Mouse (Mus musculus) heart, adult 2 months (tissue): ENCODE measurements at regions not wholly inside any gene's neighbourhood (a gene's known extent, or its start where the extent isn't known, plus 50 kb on each side); places are given as distances from the start of the nearest gene placed in this dataset.

ENCODE experiments used
- DNase-seq, 2 experiments: peaks; one replicate each; pipeline ENCODE4 v3.0.0; 2021
- H3K27ac ChIP-seq: fragments of 200-600 bp; 2 replicates; pipeline ENCODE4 v1.8.1; 2022
- H3K27me3 ChIP-seq: fragments of 200-500 bp; 2 replicates; pipeline ENCODE4 v1.6.1; 2012; ENCODE audit warnings: mild to moderate bottlenecking, low read length, inconsistent platforms, mixed read lengths; ENCODE audit not compliant: control insufficient read depth, insufficient read depth
- H3K36me3 ChIP-seq: fragments of 200-500 bp; 2 replicates; pipeline ENCODE4 v1.6.1; 2012; ENCODE audit warnings: low read length, inconsistent platforms; ENCODE audit not compliant: control insufficient read depth, insufficient read depth
- H3K4me1 ChIP-seq: fragments of 200-500 bp; 2 replicates; pipeline ENCODE4 v1.6.1; 2011; ENCODE audit warnings: low read length; ENCODE audit not compliant: control insufficient read depth, insufficient read depth
- H3K4me3 ChIP-seq: fragments of 200-600 bp; 2 replicates; pipeline ENCODE4 v1.8.1; 2022
- H3K79me2 ChIP-seq: fragments of 200-500 bp; replicated peaks from 2 replicates; pipeline ENCODE4 v1.6.1; 2012; ENCODE audit warnings: mild to moderate bottlenecking, inconsistent platforms, low read length, moderate library complexity, mixed read lengths; ENCODE audit not compliant: control insufficient read depth, insufficient read depth
- H3K9ac ChIP-seq: fragments of 200-500 bp; 2 replicates; pipeline ENCODE4 v1.6.1; 2012; ENCODE audit warnings: low read depth, mild to moderate bottlenecking, control low read depth, inconsistent platforms, low read length, mixed read lengths
- CTCF ChIP-seq: fragments of 200-600 bp; IDR thresholded peaks from 2 replicates; pipeline ENCODE4 v1.8.1; 2022; ENCODE audit warnings: antibody characterized with exemption, mild to moderate bottlenecking, moderate library complexity
- EP300 ChIP-seq: fragments of 200-500 bp; IDR thresholded peaks from 2 replicates; pipeline ENCODE4 v1.6.1; 2011; ENCODE audit warnings: low read depth, low read length, control low read depth; ENCODE audit not compliant: insufficient read depth
- POLR2A ChIP-seq: fragments of 200-500 bp; IDR thresholded peaks from 2 replicates; pipeline ENCODE4 v1.6.1; 2011; ENCODE audit warnings: mild to moderate bottlenecking, low read depth, low read length, control low read depth; ENCODE audit not compliant: insufficient read depth
- WGBS: fragments of 180-500 bp; shearing (Covaris S2); methylation state at CpG from one replicate; pipeline ENCODE4 v1.1.7; 2018; 5-methylcytosine and 5-hydroxymethylcytosine counted together
- intact Hi-C: fragments of 180-260 bp; cut with DNase I; formaldehyde crosslinking; loops from one replicate; pipeline ENCODE4 v1.15.1; 2025

DNA sequence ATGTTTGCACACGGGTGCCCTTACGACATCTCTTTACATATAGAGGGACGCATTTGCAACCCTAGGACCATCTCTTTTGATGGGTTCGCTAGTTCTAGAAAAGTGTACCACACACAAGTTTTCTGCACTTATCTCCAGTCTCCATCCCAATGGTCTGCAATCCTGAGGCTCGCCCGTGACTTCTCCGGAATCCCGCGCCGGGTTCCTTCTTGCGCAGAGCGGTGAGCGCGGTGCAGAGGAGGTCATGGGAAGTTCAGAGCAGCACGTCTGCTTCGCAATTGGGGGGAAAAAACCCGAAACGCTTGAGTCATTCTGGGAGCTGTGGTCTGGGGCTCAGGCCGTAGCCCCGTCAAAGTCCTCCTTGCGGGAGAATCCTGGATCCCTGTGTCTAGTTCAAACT lies 82.0 kb downstream of the Kcnrg start:
- no peaks in the 10 kb centered on the region for H3K79me2 ChIP-seq
- no peaks in the 10 kb centered on the region for H3K36me3 ChIP-seq
- DNase-seq = no peak
- H3K9ac ChIP-seq = no peak overlapping the region
- no peak overlapping the region for H3K4me3 ChIP-seq
- H3K4me1 ChIP-seq = 0 out of 2 replicates have a peak, but pooled peaks cover 2% of the 10 kb centered on the region
- TF ChIP-seq EP300 (no peak), POLR2A (no peak), CTCF (no peak)
- 29% methylated on average over 21 of the region's 21 CpGs for whole genome bisulfite sequencing
- no peak overlapping the region for H3K27ac ChIP-seq
- intact Hi-C loops = loop anchor here (10.0 kb wide), 2 partner anchors 486 to 646 kb away; no protein-coding TSS in a partner anchor
- H3K27me3 ChIP-seq = peaks cover 7% of the 10 kb centered on the region

DNA sequence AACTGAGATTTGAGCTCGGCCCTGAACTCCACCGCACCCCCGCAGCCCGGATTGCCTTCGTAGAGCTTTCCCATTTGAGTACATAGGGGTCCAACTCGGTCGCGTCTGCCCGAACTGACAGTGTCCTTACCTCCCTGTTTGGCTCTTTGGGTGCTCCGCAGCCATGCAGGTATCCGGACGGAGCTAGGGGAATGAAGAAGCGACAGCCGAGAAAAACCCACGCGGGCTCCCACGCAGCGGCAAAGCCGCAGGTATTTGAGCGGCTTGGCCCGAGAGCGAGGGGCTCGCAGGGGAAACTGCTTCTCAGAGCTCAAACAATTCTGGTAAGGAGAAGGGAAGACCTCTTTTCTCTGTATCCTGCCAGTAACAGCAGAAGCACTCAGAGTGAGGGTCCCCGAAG lies 82.5 kb downstream of the Kcnrg start:
- TF ChIP-seq POLR2A (no peak), EP300 (no peak), CTCF (no peak)
- intact Hi-C loops = loop anchor here (10.0 kb wide), 2 partner anchors 485 to 645 kb away; no protein-coding TSS in a partner anchor
- no peak overlapping the region for H3K9ac ChIP-seq
- H3K4me1 ChIP-seq = no peaks in the 10 kb centered on the region
- no peaks in the 10 kb centered on the region for H3K36me3 ChIP-seq
- peaks cover 7% of the 10 kb centered on the region for H3K27me3 ChIP-seq
- 86% methylated on average over 24 of the region's 24 CpGs for WGBS
- no peak overlapping the region for H3K27ac ChIP-seq
- no peaks in the 10 kb centered on the region for H3K79me2 ChIP-seq
- no peak overlapping the region for H3K4me3 ChIP-seq
- no peak for DNase-seq

DNA sequence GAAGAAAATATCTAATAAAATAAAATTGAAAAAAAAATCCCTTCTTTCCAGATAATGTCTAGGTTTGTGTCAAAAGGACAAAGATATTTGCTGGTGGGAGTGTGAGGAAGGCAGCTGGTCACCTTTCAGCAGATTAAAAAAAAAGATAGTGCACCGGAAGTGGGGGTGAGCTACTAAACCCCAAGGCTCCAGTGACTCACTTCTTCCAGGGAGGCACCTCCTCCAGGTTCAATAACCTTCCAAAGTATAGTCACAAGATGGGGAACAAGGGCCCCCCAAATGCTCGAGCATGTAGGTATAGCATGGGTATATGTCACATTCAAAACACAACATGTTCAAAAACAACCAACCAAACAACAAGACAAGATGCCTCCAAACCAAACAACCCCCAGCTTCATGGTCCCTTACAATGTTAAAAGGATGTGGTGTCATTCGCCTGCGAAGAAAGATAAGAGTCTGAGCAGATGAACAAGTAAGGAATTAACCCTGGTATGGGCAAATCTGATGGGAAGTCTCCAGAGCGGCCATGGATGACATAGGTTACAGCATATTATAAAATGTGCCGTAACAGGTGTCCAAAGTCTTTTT lies 84.6 kb downstream of the Kcnrg start:
- no peak overlapping the region for H3K9ac ChIP-seq
- WGBS = 68% methylated on average over 6 of the region's 6 CpGs
- H3K4me1 ChIP-seq = no peaks in the 10 kb centered on the region
- no peak overlapping the region for H3K27ac ChIP-seq
- no peaks in the 10 kb centered on the region for H3K79me2 ChIP-seq
- DNase-seq = no peak
- peaks cover 5% of the 10 kb centered on the region for H3K27me3 ChIP-seq
- no peaks in the 10 kb centered on the region for H3K36me3 ChIP-seq
- TF ChIP-seq EP300 (no peak), CTCF (no peak), POLR2A (no peak)
- no peak overlapping the region for H3K4me3 ChIP-seq
- intact Hi-C loops = no loop called here

- no peak overlapping the region for H3K9ac ChIP-seq
- TF ChIP-seq POLR2A (no peak), EP300 (no peak), CTCF (no peak)
- no peaks in the 10 kb centered on the region; the same call in 1 of the 2 replicates for H3K27me3 ChIP-seq
- H3K27ac ChIP-seq = no peak overlapping the region
- intact Hi-C loops = no loop called here
- no peaks in the 10 kb centered on the region for H3K79me2 ChIP-seq
- H3K36me3 ChIP-seq = no peaks in the 10 kb centered on the region
- WGBS = 93% methylated on average over 3 of the region's 3 CpGs
- no peaks in the 10 kb centered on the region; the same call in 1 of the 2 replicates for H3K4me1 ChIP-seq
- no peak for DNase-seq
- no peak overlapping the region for H3K4me3 ChIP-seq
Observed at GRCm38 (mm10) chr14:61694796-61695195, 87.5 kb downstream of the Kcnrg start.

- H3K36me3 ChIP-seq = no peaks in the 10 kb centered on the region
- no peak overlapping the region for H3K9ac ChIP-seq
- no peak for DNase-seq
- H3K4me3 ChIP-seq = no peak overlapping the region
- no peaks in the 10 kb centered on the region for H3K27me3 ChIP-seq
- TF ChIP-seq EP300 (no peak), CTCF (no peak), POLR2A (no peak)
- no peak overlapping the region for H3K27ac ChIP-seq
- WGBS = 87% methylated on average over 7 of the region's 7 CpGs
- H3K4me1 ChIP-seq = no peaks in the 10 kb centered on the region; the same call in 1 of the 2 replicates
- intact Hi-C loops = no loop called here
- H3K79me2 ChIP-seq = no peaks in the 10 kb centered on the region
Observed at GRCm38 (mm10) chr14:61696290-61696842, 89.1 kb downstream of the Kcnrg start.

- no peaks in the 10 kb centered on the region for H3K36me3 ChIP-seq
- no peaks in the 10 kb centered on the region for H3K79me2 ChIP-seq
- intact Hi-C loops = no loop called here
- H3K4me3 ChIP-seq = no peak overlapping the region
- H3K27me3 ChIP-seq = no peaks in the 10 kb centered on the region
- no peak overlapping the region for H3K9ac ChIP-seq
- 77% methylated on average over 13 of the region's 13 CpGs for WGBS
- no peak for DNase-seq
- TF ChIP-seq CTCF (no peak), POLR2A (no peak), EP300 (no peak)
- H3K4me1 ChIP-seq = no peaks in the 10 kb centered on the region; the same call in 1 of the 2 replicates
- H3K27ac ChIP-seq = no peak overlapping the region
Observed at GRCm38 (mm10) chr14:61696886-61697554, 89.8 kb downstream of the Kcnrg start.
